In the genomic region with DNA sequence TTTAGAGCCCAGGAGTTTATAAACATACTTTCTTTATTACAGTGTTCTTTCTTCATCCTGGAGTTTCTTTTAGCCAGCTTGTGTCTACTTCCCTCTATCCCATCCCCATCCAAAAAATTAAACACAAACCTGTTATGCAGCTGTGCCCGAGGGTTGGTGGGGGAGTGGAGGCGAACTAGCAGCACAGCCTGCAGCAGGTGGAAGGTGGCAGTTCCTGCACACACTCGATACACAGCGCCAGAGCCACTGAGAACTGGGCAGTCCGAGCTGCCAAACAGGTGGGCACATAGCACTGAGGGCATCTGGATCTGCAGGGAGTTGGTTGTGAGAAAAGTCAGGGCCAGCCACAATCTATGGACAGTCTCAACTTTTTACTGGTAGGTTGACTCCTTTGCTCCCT, we compare ENCODE assay signal across 23 mouse cellular contexts. TPM values are rescaled to one million over a fixed set of nuclear protein-coding genes. Genes with fewer than 3 reads are reported as not detected.
"Had no signal": no experiment of that assay in that cellular context is flagged by ENCODE, and none has a peak within 500 bp of the region (broad histone marks: within the 10 kb centered on the region; RNA-seq: fewer than 3 reads in every experiment).

No protein-coding gene starts in this region.

- DNase-seq: kidney, adult 11 months; kidney, adult 8-10 months; kidney, postnatal 10 days; kidney, postnatal 36 days; layer of hippocampus, postnatal 36 days; liver, postnatal 0 days; lung, embryonic 14.5 days; thymus, adult 2 months; thymus, postnatal 14 days; thymus, postnatal 4 days had no signal

- H3K27me3 ChIP-seq: intestine, embryonic 15.5 days; kidney, embryonic 15.5 days; midbrain, embryonic 12.5 days; midbrain, embryonic 15.5 days; neural tube, embryonic 12.5 days had no signal

- ATAC-seq: intestine, embryonic 15.5 days; liver, postnatal 0 days; lung, postnatal 0 days had no signal

- H3K27ac ChIP-seq: intestine, embryonic 15.5 days; kidney, embryonic 15.5 days; left cerebral cortex, adult 2 months; liver, embryonic 14.5 days; macrophage; midbrain, embryonic 12.5 days; neural tube, embryonic 12.5 days had no signal

- H3K4me3 ChIP-seq: intestine, embryonic 15.5 days; kidney, embryonic 15.5 days; left cerebral cortex, adult 2 months; midbrain, embryonic 12.5 days; midbrain, embryonic 15.5 days; neural tube, embryonic 12.5 days had no signal

- H3K9me3 ChIP-seq: intestine, embryonic 15.5 days; kidney, embryonic 15.5 days; midbrain, embryonic 12.5 days; midbrain, embryonic 15.5 days; neural tube, embryonic 12.5 days had no signal

RNA-seq across cellular contexts. Expression of a gene that starts 1.0 kb away (rescaled TPM):
- total RNA-seq: megakaryocyte-erythroid progenitor cell, adult 5-6 weeks had no signal
- polyA plus RNA-seq: liver, postnatal 0 days; lung, embryonic 14.5 days had no signal

RNA-seq across cellular contexts. Expression of a gene that starts 11.5 kb away (rescaled TPM):
- total RNA-seq: layer of hippocampus, adult 8-10 months; layer of hippocampus, postnatal 10 days; layer of hippocampus, postnatal 36 days; left cerebral cortex, adult 2 months; left cerebral cortex, postnatal 10 days; megakaryocyte-erythroid progenitor cell, adult 5-6 weeks had no signal
